Mouse (Mus musculus): ENCODE data around the gene Cpt1c.

GRCm38 (mm10) chr7:44922530-44922929 lies 52.1 kb downstream of the Cpt1c start:
- no peak for TF ChIP-seq POLR2A (IDR thresholded peaks at IDR 0.05; ENCODE audit: low read depth, low read length)
- no peak for TF ChIP-seq CTCF (IDR thresholded peaks at IDR 0.05; ENCODE audit: extremely low read depth, insufficient read length, insufficient replicate concordance, low read depth, low read length)
